Mouse (Mus musculus): Measurements from ENCODE around the gene Gm20388.

DNA sequence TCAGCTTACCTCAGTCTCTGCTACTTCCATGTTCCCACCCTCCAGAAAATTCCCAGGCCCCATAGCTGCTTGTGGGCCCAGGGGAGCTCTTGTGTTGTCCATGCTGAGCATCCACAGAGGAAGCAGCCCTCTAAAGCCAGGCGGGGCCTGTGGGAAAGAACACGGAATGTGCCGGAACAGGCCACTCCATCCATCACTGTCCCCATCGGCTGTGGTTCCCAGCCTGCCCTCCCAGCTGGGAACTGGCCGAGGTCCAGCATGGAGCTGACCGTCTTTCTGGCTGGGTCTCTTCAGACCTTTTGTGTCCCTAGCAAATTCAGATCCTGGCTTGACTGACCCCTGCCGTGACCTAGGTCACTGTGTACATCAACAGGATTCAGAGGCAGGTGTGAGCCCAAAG, 2744.1 kb downstream of the Gm20388 start:
- TF ChIP-seq CHD2 (IDR thresholded peaks at IDR 0.05; ENCODE audit: low read depth, low read length) (no peak), ZNF384 (IDR thresholded peaks at IDR 0.05; ENCODE audit: low read depth, low read length) (no peak), HCFC1 (IDR thresholded peaks at IDR 0.05; ENCODE audit: borderline replicate concordance, insufficient read depth, low read length) (no peak), ZC3H11A (IDR thresholded peaks at IDR 0.05; ENCODE audit: borderline replicate concordance, low read depth, low read length) (no peak)
